Mouse (Mus musculus) heart, embryonic 14.5 days (tissue): Measurements from ENCODE around the gene Mien1. TPM values are rescaled to one million over a fixed set of nuclear protein-coding genes. Genes with fewer than 3 reads are reported as not detected.

Source experiments
- ATAC-seq: fragments of 200-750 bp; cut with Nextera tagmentation; 2 replicates; pipeline ENCODE4 v1.8.0; 2017; ENCODE audit warnings: low read depth, moderate TSS enrichment; ENCODE audit not compliant: insufficient number of reproducible peaks, insufficient read depth, low FRiP score
- H3K27ac ChIP-seq, 2 experiments: fragments of 200-500 bp in 1 of 2; fragments of 300-500 bp in 1 of 2; sonication (generic) in 1 of 2; replicated peaks in 1 of 2; 2 replicates each; pipeline ENCODE4 v1.5.1; 2012 to 2014; ENCODE audit warnings: low read depth in 2 of 2, low read length in 2 of 2, control low read depth in 1 of 2, mild to moderate bottlenecking in 1 of 2, mixed read lengths in 1 of 2; ENCODE audit not compliant: control insufficient read depth in 1 of 2, insufficient read depth in 1 of 2
- H3K27me3 ChIP-seq: fragments of 300-500 bp; sonication (generic); 2 replicates; pipeline ENCODE4 v1.6.1; 2014; ENCODE audit warnings: mild to moderate bottlenecking, low read length, control low read depth; ENCODE audit not compliant: control insufficient read depth, insufficient read depth
- H3K36me3 ChIP-seq: fragments of 300-500 bp; sonication (generic); 2 replicates; pipeline ENCODE4 v1.6.1; 2014; ENCODE audit warnings: mild to moderate bottlenecking, control low read depth, low read length, mixed read lengths; ENCODE audit not compliant: control insufficient read depth, insufficient read depth
- H3K4me1 ChIP-seq, 2 experiments: fragments of 200-500 bp in 1 of 2; fragments of 300-500 bp in 1 of 2; sonication (generic) in 1 of 2; 2 replicates each; pipeline ENCODE4 v1.6.1; 2012 to 2014; ENCODE audit warnings: low read length in 2 of 2, control low read depth in 1 of 2, mixed read lengths in 1 of 2; ENCODE audit not compliant: control insufficient read depth in 2 of 2, insufficient read depth in 2 of 2
- H3K4me2 ChIP-seq: fragments of 300-500 bp; sonication (generic); 2 replicates; pipeline ENCODE4 v1.6.1; 2014; ENCODE audit warnings: mild to moderate bottlenecking, low read length
- H3K4me3 ChIP-seq, 2 experiments: fragments of 200-500 bp in 1 of 2; fragments of 300-500 bp in 1 of 2; sonication (generic) in 1 of 2; 2 replicates each; pipeline ENCODE4 v1.5.1; 2012 to 2014; ENCODE audit warnings: low read length in 2 of 2, mild to moderate bottlenecking in 2 of 2, control low read depth in 1 of 2, low read depth in 1 of 2, moderate library complexity in 1 of 2; ENCODE audit not compliant: control insufficient read depth in 1 of 2, insufficient read depth in 1 of 2
- H3K9ac ChIP-seq: fragments of 300-500 bp; sonication (generic); 2 replicates; pipeline ENCODE4 v1.6.1; 2014; ENCODE audit warnings: mild to moderate bottlenecking, low read length
- H3K9me3 ChIP-seq: fragments of 300-500 bp; sonication (generic); 2 replicates; pipeline ENCODE4 v1.6.1; 2016; ENCODE audit warnings: low read length, control low read depth; ENCODE audit not compliant: control insufficient read depth
- WGBS: fragments of 180-500 bp; shearing (Covaris S2); extraction: QIAGEN DNeasy Blood & Tissue Kit; methylation state at CpG from one replicate; pipeline ENCODE4 v1.1.7; 2014; 5-methylcytosine and 5-hydroxymethylcytosine counted together
- polyA plus RNA-seq: library from polyadenylated mRNA; unstranded; fragments of >200 nt; fragmentation: Nextera tagmentation; extraction: Ambion mirVana; gene quantifications from 2 replicates; pipeline ENCODE4 v1.2.1, GENCODE M21; 2014

The Mien1 gene
- polyA plus RNA-seq, 1 experiment from 2014 or later = 138 TPM

- Histone ChIP-seq H3K4me2 (no peak overlapping the region), H3K4me3 (no peak overlapping the region), H3K4me1 (peaks cover 14 to 17% of the 10 kb centered on the region in 2 experiments), H3K27me3 (no peaks in the 10 kb centered on the region), H3K27ac (no peak overlapping the region), H3K9me3 (no peaks in the 10 kb centered on the region), H3K36me3 (no peaks in the 10 kb centered on the region), H3K9ac (no peak overlapping the region)
- 69% methylated on average over 6 of the region's 6 CpGs for WGBS
- no peak for ATAC-seq
These were observed 32.2 kb downstream of the Mien1 start for GRCm38 (mm10) chr11:98406621-98407020.

GRCm38 (mm10) chr11:98400816-98401215 is 38.0 kb downstream of the Mien1 start:
- ATAC-seq = no peak
- peak overlapping the region; percentile 87 for H3K4me2 ChIP-seq
- WGBS = 60% methylated on average over 3 of the region's 3 CpGs
- H3K27ac ChIP-seq = peak overlapping the region; percentile 95 to 99; a peak in 3 of 4 replicates
- no peaks in the 10 kb centered on the region for H3K27me3 ChIP-seq
- peak overlapping the region; percentile 63 to 98; a peak in 3 of 4 replicates for H3K4me3 ChIP-seq
- H3K36me3 ChIP-seq = peaks cover 12% of the 10 kb centered on the region
- peaks cover 7 to 14% of the 10 kb centered on the region in 2 experiments for H3K4me1 ChIP-seq
- H3K9me3 ChIP-seq = no peaks in the 10 kb centered on the region
- H3K9ac ChIP-seq = peak overlapping the region; percentile 75

GRCm38 (mm10) chr11:98400161-98400726 is 38.5 kb downstream of the Mien1 start, which contains the start of gene Pgap3:
Pgap3 (minus strand) TSS chr11:98400490.
- under 1% methylated on average over 40 of the region's 40 CpGs for WGBS
- H3K36me3 ChIP-seq = peaks cover 12% of the 10 kb centered on the region
- peak within 1 kb of the TSS; percentile 95 to 99 for H3K27ac ChIP-seq
- ATAC-seq = peak; percentile 74
- H3K9me3 ChIP-seq = no peaks in the 10 kb centered on the region
- H3K27me3 ChIP-seq = no peaks in the 10 kb centered on the region
- peak within 1 kb of the TSS; percentile 87 for H3K4me2 ChIP-seq
- peak within 1 kb of the TSS; percentile 63 to 98 for H3K4me3 ChIP-seq
- peak within 1 kb of the TSS; percentile 75 for H3K9ac ChIP-seq
- peaks cover 10 to 16% of the 10 kb centered on the region in 2 experiments for H3K4me1 ChIP-seq

DNA sequence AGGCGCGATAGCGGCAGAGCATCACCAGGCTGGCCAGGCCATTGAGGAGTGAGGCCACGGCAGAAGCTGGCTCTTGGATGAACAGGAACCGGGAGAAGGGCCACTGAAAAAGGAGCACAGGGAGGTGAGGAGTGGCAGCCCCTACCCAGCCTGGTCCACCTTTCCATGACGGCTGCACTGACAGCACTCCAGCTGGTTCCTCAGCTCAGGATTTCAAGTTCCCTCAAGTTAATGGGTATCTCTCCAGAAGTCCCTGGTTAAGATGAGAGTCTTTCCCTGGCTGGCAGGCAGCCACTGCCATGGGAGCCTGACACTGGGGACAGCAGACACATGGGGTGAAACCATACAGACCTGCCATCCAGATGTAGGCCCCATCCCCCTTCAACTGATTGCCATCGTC is 40.8 kb downstream of the Mien1 start:
- Histone ChIP-seq H3K4me2 (no peak overlapping the region), H3K4me1 (peaks cover 29 to 37% of the 10 kb centered on the region in 2 experiments), H3K4me3 (no peak overlapping the region), H3K27ac (no peak overlapping the region), H3K9me3 (no peaks in the 10 kb centered on the region), H3K36me3 (peaks cover 12% of the 10 kb centered on the region), H3K27me3 (no peaks in the 10 kb centered on the region), H3K9ac (no peak overlapping the region)
- WGBS = 91% methylated on average over 7 of the region's 7 CpGs
- no peak for ATAC-seq

- peak overlapping the region; percentile 41 for H3K4me2 ChIP-seq
- H3K4me1 ChIP-seq = peaks cover 43 to 52% of the 10 kb centered on the region in 2 experiments
These were observed 43.8 kb downstream of the Mien1 start for GRCm38 (mm10) chr11:98395041-98395440.

DNA sequence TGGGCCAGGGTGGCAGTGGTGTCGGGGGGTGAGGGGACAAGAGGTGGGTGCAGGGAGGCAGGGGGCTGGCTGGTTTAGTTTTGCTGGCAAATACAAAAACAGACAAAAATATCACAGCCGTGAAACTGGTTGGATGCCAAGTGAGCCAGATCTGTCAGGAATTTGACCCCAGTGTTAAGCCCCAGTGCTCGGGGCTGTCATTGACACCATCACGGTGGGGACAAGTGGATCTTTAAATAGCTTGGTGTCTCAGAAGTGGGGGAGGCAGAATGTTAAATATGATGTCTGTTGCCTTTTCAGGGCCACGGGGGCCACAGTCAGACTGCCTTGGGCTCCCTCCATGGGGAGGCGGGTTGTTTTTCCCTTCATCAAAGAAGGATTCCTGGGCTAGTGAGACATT is 44.5 kb downstream of the Mien1 start:
- peak overlapping the region; percentile 64; the same call in 1 of the 2 replicates for H3K9ac ChIP-seq
- no peaks in the 10 kb centered on the region for H3K9me3 ChIP-seq
- WGBS = 9% methylated on average over 6 of the region's 6 CpGs
- H3K4me1 ChIP-seq = peaks cover 43 to 52% of the 10 kb centered on the region in 2 experiments
- peaks cover 12% of the 10 kb centered on the region for H3K36me3 ChIP-seq
- H3K27me3 ChIP-seq = no peaks in the 10 kb centered on the region
- peak overlapping the region; percentile 41 for H3K4me2 ChIP-seq
- ATAC-seq = peak; percentile 57
- H3K4me3 ChIP-seq = no peak overlapping the region; a peak in 1 of 4 replicates
- peak overlapping the region; percentile 98 to 99 for H3K27ac ChIP-seq

More at GRCm38 (mm10) chr11:98395041-98395440, 43.8 kb downstream of the Mien1 start:
- peak; percentile 15 for ATAC-seq
- H3K27me3 ChIP-seq = no peaks in the 10 kb centered on the region
- no peaks in the 10 kb centered on the region for H3K9me3 ChIP-seq
- H3K4me3 ChIP-seq = no peak overlapping the region
- WGBS = 10% methylated on average over 4 of the region's 4 CpGs
- H3K27ac ChIP-seq = peak overlapping the region; percentile 98 to 99
- H3K36me3 ChIP-seq = peaks cover 12% of the 10 kb centered on the region
- H3K9ac ChIP-seq = peak overlapping the region; percentile 38

- Histone ChIP-seq H3K4me2 (peak overlapping the region; percentile 41), H3K9ac (peak overlapping the region; percentile 64), H3K27me3 (no peaks in the 10 kb centered on the region), H3K4me1 (peaks cover 51 to 62% of the 10 kb centered on the region in 2 experiments), H3K36me3 (peaks cover 11% of the 10 kb centered on the region), H3K9me3 (no peaks in the 10 kb centered on the region), H3K4me3 (no peak overlapping the region), H3K27ac (peak overlapping the region; percentile 98 to 99)
- ATAC-seq = peak; percentile 66
- WGBS = 8% methylated on average over 6 of the region's 6 CpGs
These were observed 45.5 kb downstream of the Mien1 start for GRCm38 (mm10) chr11:98393317-98393716.
